In the genomic region with DNA sequence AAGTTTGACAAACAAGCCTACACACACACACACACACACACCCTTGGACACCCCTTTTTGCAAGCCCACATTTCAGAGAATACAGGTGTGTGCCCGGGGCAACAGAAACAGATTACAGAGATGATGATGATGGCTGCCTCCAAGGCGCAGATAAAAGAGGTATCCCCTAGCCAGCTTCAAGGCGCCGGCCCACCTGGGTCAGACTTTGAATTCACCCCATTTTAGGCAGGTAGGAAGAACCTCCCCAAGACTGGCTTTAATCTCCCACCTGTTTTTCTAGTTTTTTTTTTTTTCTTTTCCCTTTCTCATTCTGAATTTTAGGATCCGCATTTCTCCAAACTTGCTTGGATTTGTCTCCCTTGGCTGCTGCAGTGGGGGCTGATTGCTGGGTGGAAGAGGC, we compare ENCODE assay signal across 8 mouse cellular contexts. TPM values are rescaled to one million over a fixed set of nuclear protein-coding genes. Genes with fewer than 3 reads are reported as not detected.
DNase-seq lines count a peak whose midpoint lies in the region; ATAC-seq lines count a peak whose summit lies in the region.

No protein-coding gene starts in this region.

- H3K9me3 ChIP-seq in heart, embryonic 10.5 days = no peaks in the 10 kb centered on the region
- no peaks in the 10 kb centered on the region for H3K9me3 ChIP-seq in forebrain, embryonic 14.5 days (replicated peaks; ENCODE audit: control insufficient read depth, low read length)
- no peaks in the 10 kb centered on the region for H3K9me3 ChIP-seq in liver, embryonic 16.5 days (replicated peaks; ENCODE audit: control insufficient read depth, low read length)

- H3K4me1 ChIP-seq in heart, embryonic 10.5 days = peaks cover 22% of the 10 kb centered on the region
- H3K4me1 ChIP-seq in forebrain, embryonic 14.5 days (ENCODE audit: control insufficient read depth, insufficient read depth, low read length) = peaks cover 19% of the 10 kb centered on the region
- H3K4me1 ChIP-seq in liver, embryonic 16.5 days (ENCODE audit: control insufficient read depth, low read depth, low read length) = no peaks in the 10 kb centered on the region; the same call in none of the 2 replicates

- H3K4me2 ChIP-seq in forebrain, embryonic 14.5 days (ENCODE audit: low read length) = peak overlapping the region; percentile 84
- peak overlapping the region; percentile 66 for H3K4me2 ChIP-seq in liver, embryonic 16.5 days (ENCODE audit: low read depth, low read length)

- peak overlapping the region; percentile 96 for H3K27ac ChIP-seq in heart, embryonic 10.5 days
- H3K27ac ChIP-seq in forebrain, embryonic 14.5 days (ENCODE audit: low read depth, low read length) = peak overlapping the region; percentile 85; the same call in 1 of the 2 replicates
- H3K27ac ChIP-seq in liver, embryonic 16.5 days (ENCODE audit: low read length) = no peak overlapping the region

- ATAC-seq in forebrain, embryonic 14.5 days = no peak
- ATAC-seq in liver, embryonic 16.5 days (ENCODE audit: low read depth) = no peak

- WGBS in heart, embryonic 10.5 days = 18% methylated on average over 5 of the region's 5 CpGs
- WGBS in forebrain, embryonic 14.5 days = 32% methylated on average over 5 of the region's 5 CpGs
- 30% methylated on average over 5 of the region's 5 CpGs for WGBS in liver, embryonic 16.5 days (ENCODE audit: insufficient replicate concordance)

- peak overlapping the region; percentile 90 for H3K4me3 ChIP-seq in heart, embryonic 10.5 days
- peak overlapping the region; percentile 81 for H3K4me3 ChIP-seq in forebrain, embryonic 14.5 days (ENCODE audit: low read depth, low read length)
- peak overlapping the region; percentile 69 for H3K4me3 ChIP-seq in liver, embryonic 16.5 days (ENCODE audit: low read depth, low read length)

- H3K9ac ChIP-seq in forebrain, embryonic 14.5 days (ENCODE audit: low read length) = peak overlapping the region; percentile 90
- peak overlapping the region; percentile 62; the same call in 1 of the 2 replicates for H3K9ac ChIP-seq in liver, embryonic 16.5 days (ENCODE audit: low read depth, low read length)

- H3K36me3 ChIP-seq in heart, embryonic 10.5 days = no peaks in the 10 kb centered on the region
- peaks cover 3% of the 10 kb centered on the region; the same call in 1 of the 2 replicates for H3K36me3 ChIP-seq in forebrain, embryonic 14.5 days (ENCODE audit: control insufficient read depth, insufficient read depth, low read length)
- no peaks in the 10 kb centered on the region for H3K36me3 ChIP-seq in liver, embryonic 16.5 days (ENCODE audit: control insufficient read depth, insufficient read depth)

- H3K27me3 ChIP-seq in heart, embryonic 10.5 days (ENCODE audit: insufficient read depth, poor library complexity, severe bottlenecking) = peaks cover 10% of the 10 kb centered on the region; the same call in 1 of the 2 replicates
- H3K27me3 ChIP-seq in forebrain, embryonic 14.5 days (replicated peaks; ENCODE audit: control insufficient read depth, insufficient read depth, low read length) = no peaks in the 10 kb centered on the region
- H3K27me3 ChIP-seq in liver, embryonic 16.5 days (ENCODE audit: control insufficient read depth, insufficient read depth, low read depth, low read length) = peaks cover 13% of the 10 kb centered on the region

- DNase-seq in heart, embryonic 10.5 days (ENCODE audit: low spot score) = peak; percentile 47
- no peak for DNase-seq in heart, adult 18-20 months
- peak; percentile 8 for DNase-seq in CD4-positive helper T cell, adult 2 months (ENCODE audit: low read depth, low spot score)
- DNase-seq in forebrain, embryonic 14.5 days (ENCODE audit: low spot score) = no peak
- DNase-seq in adrenal gland, postnatal 4 days (ENCODE audit: low spot score in 2 of 2) = no peak
- DNase-seq in layer of hippocampus, postnatal 36 days = no peak
- no peak for DNase-seq in spleen, postnatal 36 days (ENCODE audit: low spot score in 2 of 2)

RNA-seq across cellular contexts. Expression of a gene that starts 0.4 kb away (rescaled TPM):
- 5.6 and 8.4 TPM in 2 replicates for polyA plus RNA-seq in heart, embryonic 10.5 days (2016; fragmentation: Nextera tagmentation; extraction: Ambion mirVana)
- 1 to 10 TPM; 4.7 to 5.0 TPM for total RNA-seq in heart, adult 18-20 months (2021)
- polyA plus RNA-seq in forebrain, embryonic 14.5 days (2014; fragmentation: Nextera tagmentation; extraction: Ambion mirVana) = 27.1 and 30.9 TPM in 2 replicates
- 1.2 and 1.5 TPM in 2 replicates for polyA plus RNA-seq in liver, embryonic 16.5 days (2015; fragmentation: Nextera tagmentation; extraction: Ambion mirVana)
- 10 to 100 TPM; 14.1 to 20.4 TPM for total RNA-seq in adrenal gland, postnatal 4 days (2021)
- 10 to 100 TPM; 63.3 to 67.5 TPM for total RNA-seq in layer of hippocampus, postnatal 36 days (2021)

Comparison
In these comparisons a context has a peak if more than half of its experiments do, and no peak if none do; other contexts are left out.
1. DNase-seq: peak in heart, embryonic 10.5 days (single experiment) and CD4-positive helper T cell, adult 2 months (single experiment); none in heart, adult 18-20 months (0 of 2), forebrain, embryonic 14.5 days (single experiment), adrenal gland, postnatal 4 days (0 of 2), layer of hippocampus, postnatal 36 days (0 of 2) and spleen, postnatal 36 days (0 of 2).
2. Peak in every context shown above with its lines, with median percentiles within 50 percentile points of each other: H3K4me3 ChIP-seq.